ENCODE assay signal across 9 mouse cellular contexts in genomic region chr11:46016061-46016460, GRCm38 (mm10). TPM values are rescaled to one million over a fixed set of nuclear protein-coding genes. Genes with fewer than 3 reads are reported as not detected.
DNase-seq lines count a peak whose midpoint lies in the region; ATAC-seq and TF ChIP-seq lines count a peak whose summit lies in the region.
"Had no signal": no experiment of that assay in that cellular context is flagged by ENCODE, and none has a peak within 500 bp of the region (broad histone marks: within the 10 kb centered on the region; RNA-seq: fewer than 3 reads in every experiment).

No protein-coding gene starts in this region.

- TF ChIP-seq POLR2A in brain, embryonic 14.5 days (IDR thresholded peaks at IDR 0.05; ENCODE audit: borderline replicate concordance, extremely low read depth, insufficient read depth, insufficient read length, poor library complexity, severe bottlenecking) = no peak

- no peaks in the 10 kb centered on the region for H3K4me1 ChIP-seq in liver, embryonic 13.5 days (replicated peaks)
- H3K4me1 ChIP-seq: hindbrain, embryonic 15.5 days had no signal

- DNase-seq in urinary bladder, postnatal 14 days (ENCODE audit: low spot score) = peak; percentile 78
- no peak for DNase-seq in urinary bladder, postnatal 4 days (ENCODE audit: low spot score in 2 of 2)
- peak; percentile 90 for DNase-seq in brain, embryonic 14.5 days (ENCODE audit: low read depth)
- peak; percentile 44 for DNase-seq in fibroblast of lung, adult 2 months (ENCODE audit: low read depth)
- peak; percentile 73 for DNase-seq in induced T-regulatory cell, adult 2 months (ENCODE audit: low read depth)
- peak; percentile 20 for DNase-seq in liver, embryonic 13.5 days
- DNase-seq in retina, postnatal 7 days (ENCODE audit: low read depth, low spot score) = peak; percentile 59

- peak; percentile 83; the same call in 1 of the 2 replicates for TF ChIP-seq CTCF in brain, embryonic 14.5 days (IDR thresholded peaks at IDR 0.05; ENCODE audit: borderline replicate concordance, extremely low read depth, insufficient read depth, insufficient read length)

- no peaks in the 10 kb centered on the region for H3K27me3 ChIP-seq in liver, embryonic 13.5 days
- H3K27me3 ChIP-seq: hindbrain, embryonic 15.5 days had no signal

- no peaks in the 10 kb centered on the region for H3K36me3 ChIP-seq in liver, embryonic 13.5 days
- H3K36me3 ChIP-seq: hindbrain, embryonic 15.5 days had no signal

- H3K27ac ChIP-seq in liver, embryonic 13.5 days = no peak overlapping the region
- H3K27ac ChIP-seq: hindbrain, embryonic 15.5 days had no signal

- H3K4me3 ChIP-seq in liver, embryonic 13.5 days (replicated peaks) = no peak overlapping the region
- H3K4me3 ChIP-seq: hindbrain, embryonic 15.5 days had no signal

- no peaks in the 10 kb centered on the region for H3K9me3 ChIP-seq in liver, embryonic 13.5 days (replicated peaks)
- H3K9me3 ChIP-seq: hindbrain, embryonic 15.5 days had no signal

- ATAC-seq in liver, embryonic 13.5 days (ENCODE audit: low read depth) = no peak
- no peak for ATAC-seq in activated CD4-positive, CD25-positive, alpha-beta regulatory T cell, adult 4 months

- WGBS in liver, embryonic 13.5 days (ENCODE audit: insufficient replicate concordance) = 21% methylated on average over 6 of the region's 6 CpGs

- H3K4me2 ChIP-seq in liver, embryonic 13.5 days = no peak overlapping the region
- H3K4me2 ChIP-seq: hindbrain, embryonic 15.5 days had no signal

- no peak overlapping the region for H3K9ac ChIP-seq in liver, embryonic 13.5 days
- H3K9ac ChIP-seq: hindbrain, embryonic 15.5 days had no signal

RNA-seq across cellular contexts. Expression of gene Sox30, which starts 36.0 kb away (rescaled TPM):
- 0.29 and 0.30 TPM in 2 replicates for polyA plus RNA-seq in brain, embryonic 14.5 days (2012; rRNA removed)
- polyA plus RNA-seq in liver, embryonic 13.5 days (2015; fragmentation: Nextera tagmentation; extraction: Ambion mirVana) = 0.05 TPM in 1 of 2 replicates, not detected in the other
- polyA plus RNA-seq in activated CD4-positive, CD25-positive, alpha-beta regulatory T cell, adult 4 months (2017; shearing (Covaris generic)) = not detected

RNA-seq across cellular contexts. Expression of gene Gm12166, which starts 36.1 kb away (rescaled TPM):
- polyA plus RNA-seq in brain, embryonic 14.5 days (2012; rRNA removed) = 4.6 and 6.3 TPM in 2 replicates
- 3.0 and 3.3 TPM in 2 replicates for polyA plus RNA-seq in liver, embryonic 13.5 days (2015; fragmentation: Nextera tagmentation; extraction: Ambion mirVana)
- polyA plus RNA-seq in activated CD4-positive, CD25-positive, alpha-beta regulatory T cell, adult 4 months (2017; shearing (Covaris generic)) = 10 to 100 TPM; 19.9 to 53.2 TPM

RNA-seq across cellular contexts. Expression of gene Adam19, which starts 39.7 kb away (rescaled TPM):
- polyA plus RNA-seq in brain, embryonic 14.5 days (2012; rRNA removed) = 15.5 and 22.8 TPM in 2 replicates
- polyA plus RNA-seq in liver, embryonic 13.5 days (2015; fragmentation: Nextera tagmentation; extraction: Ambion mirVana) = 1.1 and 1.6 TPM in 2 replicates
- 10 to 100 TPM; 74.6 to 85.8 TPM for polyA plus RNA-seq in activated CD4-positive, CD25-positive, alpha-beta regulatory T cell, adult 4 months (2017; shearing (Covaris generic))

Comparison
In these comparisons a context has a peak if more than half of its experiments do, and no peak if none do; other contexts are left out.
1. DNase-seq: peak in urinary bladder, postnatal 14 days (single experiment), brain, embryonic 14.5 days (single experiment), fibroblast of lung, adult 2 months (single experiment), induced T-regulatory cell, adult 2 months (single experiment), liver, embryonic 13.5 days (single experiment) and retina, postnatal 7 days (single experiment); none in urinary bladder, postnatal 4 days (0 of 2).